Mouse (Mus musculus) central nervous system, embryonic 11.5 days (tissue): ENCODE data around the gene Olfr1094. TPM values are rescaled to one million over a fixed set of nuclear protein-coding genes. Genes with fewer than 3 reads are reported as not detected.

ENCODE experiments used
- polyA plus RNA-seq: library from polyadenylated mRNA; depleted of rRNA; stranded (reverse); fragments of >200 nt; gene quantifications from 2 replicates; pipeline ENCODE4 v1.2.3, GENCODE M21; 2012; rRNA removed

Olfr1094 gene
- polyA plus RNA-seq = not detected in 2 replicates

GRCm38 (mm10) chr2:86824363-86824762, at the start of gene Olfr1094:
Olfr1094 (plus strand) TSS chr2:86824663.

DNA sequence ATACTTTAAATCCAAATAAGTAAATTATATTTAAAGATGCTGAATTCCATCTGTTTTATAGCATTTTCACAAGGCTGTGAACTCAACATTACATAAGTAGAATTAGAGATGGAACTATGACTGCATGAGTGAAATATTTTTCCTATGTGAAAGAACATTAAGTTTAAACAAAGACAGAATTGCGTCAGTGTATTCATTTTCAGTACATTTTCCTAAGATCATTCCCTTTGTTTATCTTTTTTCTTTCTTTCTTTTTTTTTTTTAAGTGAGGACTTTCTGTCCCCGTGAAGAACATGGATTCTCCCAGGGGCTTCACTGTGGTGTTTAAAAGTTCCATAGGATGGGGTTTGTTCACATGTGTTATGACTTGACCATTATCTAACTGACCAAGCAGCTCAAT, 42.3 kb upstream of the Olfr1094 start, which contains the start of gene Olfr1093:
Gene Olfr1093, plus strand, starts transcription at position 301 of the 400 bp plus-strand sequence.

DNA sequence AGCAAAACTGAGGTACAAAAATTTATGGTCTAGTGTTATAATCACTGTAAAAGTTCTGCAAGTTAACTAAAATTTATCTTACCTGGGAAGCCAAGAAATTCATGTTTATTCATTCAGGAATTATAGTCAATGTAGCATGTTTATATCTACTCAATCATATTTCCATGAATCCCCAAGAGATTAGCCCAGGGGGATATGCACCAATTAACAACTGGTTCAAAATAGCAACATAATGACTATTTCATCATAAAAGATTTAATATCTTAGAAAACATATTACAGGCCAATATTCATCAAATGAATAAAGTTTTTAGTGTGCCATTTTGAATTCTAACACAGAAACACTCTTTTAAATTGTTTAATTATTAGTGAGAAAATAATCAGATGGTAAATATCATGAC, 14.5 kb upstream of the Olfr1094 start, which contains the start of gene Olfr141:
Gene Olfr141, minus strand, starts transcription at position 101 of the 400 bp plus-strand sequence.

GRCm38 (mm10) chr2:86851596-86851995, 27.1 kb downstream of the Olfr1094 start, which contains the start of gene Olfr1095:
Olfr1095 (minus strand) TSS chr2:86851696.

DNA sequence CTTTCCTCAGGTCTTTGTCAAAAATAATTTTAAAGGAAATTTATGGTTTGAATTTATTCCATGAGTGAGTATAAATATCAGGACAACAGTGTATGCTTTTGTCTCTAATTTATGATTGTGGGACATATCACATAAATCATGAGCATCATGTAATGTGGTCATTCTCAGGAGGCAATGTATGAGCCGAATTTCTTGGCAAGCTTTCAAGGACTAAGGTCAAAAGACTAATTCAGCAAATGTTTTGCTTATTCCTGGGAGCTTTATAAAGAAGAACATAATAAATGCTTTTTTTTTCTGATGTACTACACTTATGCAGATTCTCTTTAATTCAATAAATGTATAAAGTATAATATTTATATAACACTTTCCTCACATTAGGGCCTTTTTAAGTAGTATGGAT, 50.2 kb downstream of the Olfr1094 start, which contains the start of gene Gm13723:
Gene Gm13723, minus strand, starts transcription at position 101 of the 400 bp plus-strand sequence.

Other genes starting within 250 kb of the Olfr1094 start
- gene Olfr1082, start 225.7 kb upstream of the Olfr1094 start, polyA plus RNA-seq = not detected in 2 replicates
- gene Olfr1084, start 184.9 kb upstream of the Olfr1094 start, polyA plus RNA-seq = not detected in 2 replicates
- not detected in 2 replicates for gene Olfr1085, start 162.6 kb upstream of the Olfr1094 start, polyA plus RNA-seq
- gene Olfr1086, start 144.6 kb upstream of the Olfr1094 start, polyA plus RNA-seq = not detected in 2 replicates
- gene Olfr1087, start 126.3 kb upstream of the Olfr1094 start, polyA plus RNA-seq = not detected in 2 replicates
- gene Olfr1089, start 91.0 kb upstream of the Olfr1094 start, polyA plus RNA-seq = not detected in 2 replicates
- gene Olfr1090, start 65.7 kb upstream of the Olfr1094 start, polyA plus RNA-seq = not detected in 2 replicates
- gene Olfr1093, start 42.2 kb upstream of the Olfr1094 start, polyA plus RNA-seq = not detected in 2 replicates
- gene Olfr141, start 14.6 kb upstream of the Olfr1094 start, polyA plus RNA-seq = not detected in 2 replicates
- not detected in 2 replicates for gene Olfr1095, start 27.0 kb downstream of the Olfr1094 start, polyA plus RNA-seq
- not detected in 2 replicates for gene Gm13723, start 50.1 kb downstream of the Olfr1094 start, polyA plus RNA-seq
- gene Olfr1097, start 67.6 kb downstream of the Olfr1094 start, polyA plus RNA-seq = not detected in 2 replicates
- gene Olfr1098, start 99.9 kb downstream of the Olfr1094 start, polyA plus RNA-seq = not detected in 2 replicates
- not detected in 2 replicates for gene Olfr1099, start 136.0 kb downstream of the Olfr1094 start, polyA plus RNA-seq
- not detected in 2 replicates for gene Olfr1100, start 155.3 kb downstream of the Olfr1094 start, polyA plus RNA-seq
- not detected in 2 replicates for gene Olfr1101, start 166.6 kb downstream of the Olfr1094 start, polyA plus RNA-seq
- gene Olfr1102, start 173.7 kb downstream of the Olfr1094 start, polyA plus RNA-seq = not detected in 2 replicates
- gene Olfr1104, start 202.4 kb downstream of the Olfr1094 start, polyA plus RNA-seq = not detected in 2 replicates
- not detected in 2 replicates for gene Olfr1105, start 211.9 kb downstream of the Olfr1094 start, polyA plus RNA-seq
- gene Olfr1106, start 227.6 kb downstream of the Olfr1094 start, polyA plus RNA-seq = not detected in 2 replicates